Mouse (Mus musculus) heart, postnatal 36 days (tissue): ENCODE measurements around the gene Setd7. TPM values are rescaled to one million over a fixed set of nuclear protein-coding genes. Genes with fewer than 3 reads are reported as not detected.

Experiments used
- DNase-seq, 2 experiments: peaks; one replicate each; pipeline ENCODE4 v3.0.0; 2021 to 2022
- intact Hi-C: fragments of 180-260 bp; cut with DNase I; formaldehyde crosslinking; loops from one replicate; pipeline ENCODE4 v1.15.1; 2025
- total RNA-seq, 2 experiments: library from RNA; stranded (reverse); gene quantifications; 2 replicates each; pipeline ENCODE4 v1.2.3; 2021

Setd7 gene
- total RNA-seq, 2 experiments from 2014 or later = 57.2 to 62.0 TPM

GRCm38 (mm10) chr3:51525186-51525785 is 35.4 kb downstream of the Setd7 start:
- intact Hi-C loops = no loop called here
- no peak for DNase-seq

- intact Hi-C loops = no loop called here
- no peak for DNase-seq
Observed at GRCm38 (mm10) chr3:51521262-51521661, 39.4 kb downstream of the Setd7 start.

- DNase-seq = no peak
- intact Hi-C loops = no loop called here
Observed at GRCm38 (mm10) chr3:51518763-51519121, 41.9 kb downstream of the Setd7 start.

GRCm38 (mm10) chr3:51517878-51518762 is 42.6 kb downstream of the Setd7 start:
- intact Hi-C loops = no loop called here
- no peak for DNase-seq

- no peak for DNase-seq
- intact Hi-C loops = no loop called here
Observed at GRCm38 (mm10) chr3:51517467-51517866, 43.2 kb downstream of the Setd7 start.

GRCm38 (mm10) chr3:51511983-51512382 is 48.7 kb downstream of the Setd7 start:
- intact Hi-C loops = loop anchor here (1.0 to 2.0 kb wide), 3 partner anchors 136 to 730 kb away; no protein-coding TSS in a partner anchor
- DNase-seq = peak in 1 of 2 experiments; percentile 18

- peak; percentile 81 to 82 for DNase-seq
- intact Hi-C loops = loop anchor here (1.0 to 2.0 kb wide), 3 partner anchors 137 to 731 kb away; no protein-coding TSS in a partner anchor
Observed at GRCm38 (mm10) chr3:51510903-51511302, 49.8 kb downstream of the Setd7 start.

- intact Hi-C loops = no loop called here
- no peak for DNase-seq
Observed at GRCm38 (mm10) chr3:51505465-51505864, 55.2 kb downstream of the Setd7 start.

GRCm38 (mm10) chr3:51504385-51504952 is 56.2 kb downstream of the Setd7 start:
- intact Hi-C loops = no loop called here

GRCm38 (mm10) chr3:51499876-51500275 is 60.8 kb downstream of the Setd7 start:
- DNase-seq = no peak
- intact Hi-C loops = no loop called here

More at GRCm38 (mm10) chr3:51504385-51504952, 56.2 kb downstream of the Setd7 start:
- no peak for DNase-seq

- no peak for DNase-seq
- intact Hi-C loops = no loop called here
Observed at GRCm38 (mm10) chr3:51498659-51499058, 62.0 kb downstream of the Setd7 start.

GRCm38 (mm10) chr3:51497978-51498377 is 62.7 kb downstream of the Setd7 start:
- intact Hi-C loops = no loop called here
- no peak for DNase-seq

- no peak for DNase-seq
- intact Hi-C loops = no loop called here
Observed at GRCm38 (mm10) chr3:51495646-51496045, 65.0 kb downstream of the Setd7 start.

- DNase-seq = no peak
- intact Hi-C loops = no loop called here
Observed at GRCm38 (mm10) chr3:51494466-51494865, 66.2 kb downstream of the Setd7 start.

GRCm38 (mm10) chr3:51493272-51493838 is 67.3 kb downstream of the Setd7 start:
- intact Hi-C loops = no loop called here
- DNase-seq = peak in 1 of 2 experiments; percentile 14

- no peak for DNase-seq
- intact Hi-C loops = no loop called here
Observed at GRCm38 (mm10) chr3:51490088-51490753, 70.5 kb downstream of the Setd7 start.

- intact Hi-C loops = loop anchor here (10.0 kb wide), 1 partner anchor 212 kb away; no protein-coding TSS in a partner anchor
- no peak for DNase-seq
Observed at GRCm38 (mm10) chr3:51486491-51487195, 74.0 kb downstream of the Setd7 start.

- DNase-seq = no peak
- intact Hi-C loops = loop anchor here (10.0 kb wide), 1 partner anchor 211 kb away; no protein-coding TSS in a partner anchor
Observed at GRCm38 (mm10) chr3:51485347-51485746, 75.3 kb downstream of the Setd7 start.

GRCm38 (mm10) chr3:51484370-51484769 is 76.3 kb downstream of the Setd7 start:
- no peak for DNase-seq
- intact Hi-C loops = loop anchor here (10.0 kb wide), 1 partner anchor 210 kb away; no protein-coding TSS in a partner anchor
